ENCODE assay signal across 25 mouse cellular contexts in the genomic region with DNA sequence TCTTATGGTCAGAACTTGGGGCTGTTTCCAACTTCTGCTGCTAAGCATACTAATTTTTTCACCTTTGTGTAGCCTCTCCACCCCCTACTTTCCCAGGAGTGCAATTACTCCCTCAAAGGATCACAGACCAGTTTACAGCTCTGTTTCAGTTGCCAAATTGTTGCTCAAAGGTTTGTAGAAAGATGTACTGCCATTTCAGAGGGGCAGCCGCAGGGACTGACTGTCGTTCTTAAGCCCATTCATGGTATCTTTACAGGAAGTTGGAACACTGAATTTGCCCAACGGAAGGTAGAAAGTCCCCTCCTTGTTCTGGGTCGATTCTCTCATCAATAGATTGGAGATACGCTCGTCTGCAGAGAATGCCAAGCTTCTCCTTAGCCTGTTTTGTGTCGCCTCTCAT. TPM values are rescaled to one million over a fixed set of nuclear protein-coding genes. Genes with fewer than 3 reads are reported as not detected.
A peak's percentile ranks its signal among the peaks of the same experiment; 100 is the strongest.
DNase-seq lines count a peak whose midpoint lies in the region; ATAC-seq lines count a peak whose summit lies in the region.
"Had no signal": no experiment of that assay in that cellular context is flagged by ENCODE, and none has a peak within 500 bp of the region (broad histone marks: within the 10 kb centered on the region; RNA-seq: fewer than 3 reads in every experiment).

No protein-coding gene starts in this region.

- H3K4me2 ChIP-seq in liver, embryonic 11.5 days = no peak overlapping the region
- H3K4me2 ChIP-seq in liver, embryonic 13.5 days = no peak overlapping the region
- H3K4me2 ChIP-seq: embryonic facial prominence, embryonic 15.5 days; hindbrain, embryonic 15.5 days; limb, embryonic 15.5 days; midbrain, embryonic 15.5 days had no signal

- H3K27ac ChIP-seq in liver, embryonic 11.5 days (ENCODE audit: low read depth, low read length) = peak overlapping the region; percentile 50
- H3K27ac ChIP-seq in liver, embryonic 13.5 days = peak overlapping the region; percentile 94
- H3K27ac ChIP-seq in macrophage = peak overlapping the region; percentile 95
- H3K27ac ChIP-seq in forebrain, embryonic 10.5 days = no peak overlapping the region
- H3K27ac ChIP-seq: embryonic facial prominence, embryonic 10.5 days; embryonic facial prominence, embryonic 15.5 days; hindbrain, embryonic 10.5 days; hindbrain, embryonic 15.5 days; limb, embryonic 10.5 days; limb, embryonic 15.5 days; midbrain, embryonic 15.5 days had no signal

- H3K9me3 ChIP-seq in liver, embryonic 11.5 days (ENCODE audit: control insufficient read depth, low read length) = no peaks in the 10 kb centered on the region
- H3K9me3 ChIP-seq in liver, embryonic 13.5 days (replicated peaks) = no peaks in the 10 kb centered on the region
- no peaks in the 10 kb centered on the region for H3K9me3 ChIP-seq in forebrain, embryonic 10.5 days
- H3K9me3 ChIP-seq: embryonic facial prominence, embryonic 10.5 days; embryonic facial prominence, embryonic 15.5 days; hindbrain, embryonic 10.5 days; hindbrain, embryonic 15.5 days; limb, embryonic 10.5 days; limb, embryonic 15.5 days; midbrain, embryonic 15.5 days had no signal

- H3K4me1 ChIP-seq in liver, embryonic 11.5 days (replicated peaks; ENCODE audit: control insufficient read depth, insufficient read depth, low read length) = peaks cover 31% of the 10 kb centered on the region
- H3K4me1 ChIP-seq in liver, embryonic 13.5 days (replicated peaks) = peaks cover 60% of the 10 kb centered on the region
- H3K4me1 ChIP-seq in forebrain, embryonic 10.5 days = no peaks in the 10 kb centered on the region
- H3K4me1 ChIP-seq: embryonic facial prominence, embryonic 10.5 days; embryonic facial prominence, embryonic 15.5 days; hindbrain, embryonic 10.5 days; hindbrain, embryonic 15.5 days; limb, embryonic 10.5 days; limb, embryonic 15.5 days; midbrain, embryonic 15.5 days had no signal

- no peaks in the 10 kb centered on the region for H3K36me3 ChIP-seq in liver, embryonic 11.5 days (ENCODE audit: control insufficient read depth, insufficient read depth, low read length)
- no peaks in the 10 kb centered on the region for H3K36me3 ChIP-seq in liver, embryonic 13.5 days
- no peaks in the 10 kb centered on the region for H3K36me3 ChIP-seq in macrophage (ENCODE audit: inconsistent target)
- no peaks in the 10 kb centered on the region for H3K36me3 ChIP-seq in forebrain, embryonic 10.5 days (replicated peaks)
- H3K36me3 ChIP-seq: embryonic facial prominence, embryonic 10.5 days; embryonic facial prominence, embryonic 15.5 days; hindbrain, embryonic 10.5 days; hindbrain, embryonic 15.5 days; limb, embryonic 10.5 days; limb, embryonic 15.5 days; midbrain, embryonic 15.5 days had no signal

- H3K9ac ChIP-seq in liver, embryonic 11.5 days (ENCODE audit: low read depth, low read length) = no peak overlapping the region
- H3K9ac ChIP-seq in liver, embryonic 13.5 days = no peak overlapping the region
- H3K9ac ChIP-seq: embryonic facial prominence, embryonic 15.5 days; hindbrain, embryonic 15.5 days; limb, embryonic 15.5 days; midbrain, embryonic 15.5 days had no signal

- no peak overlapping the region for H3K4me3 ChIP-seq in liver, embryonic 11.5 days (ENCODE audit: low read depth, low read length)
- H3K4me3 ChIP-seq in liver, embryonic 13.5 days (replicated peaks) = no peak overlapping the region
- H3K4me3 ChIP-seq in macrophage (ENCODE audit: inconsistent target) = no peak overlapping the region
- H3K4me3 ChIP-seq in forebrain, embryonic 10.5 days = no peak overlapping the region
- H3K4me3 ChIP-seq: embryonic facial prominence, embryonic 10.5 days; embryonic facial prominence, embryonic 15.5 days; hindbrain, embryonic 10.5 days; hindbrain, embryonic 15.5 days; limb, embryonic 10.5 days; limb, embryonic 15.5 days; midbrain, embryonic 15.5 days had no signal

- H3K27me3 ChIP-seq in liver, embryonic 11.5 days (replicated peaks; ENCODE audit: control insufficient read depth, insufficient read depth, low read length) = no peaks in the 10 kb centered on the region
- no peaks in the 10 kb centered on the region for H3K27me3 ChIP-seq in liver, embryonic 13.5 days
- H3K27me3 ChIP-seq in forebrain, embryonic 10.5 days (ENCODE audit: poor library complexity, severe bottlenecking) = no peaks in the 10 kb centered on the region
- H3K27me3 ChIP-seq: embryonic facial prominence, embryonic 15.5 days; hindbrain, embryonic 15.5 days; limb, embryonic 15.5 days; midbrain, embryonic 15.5 days had no signal

- H3K79me2 ChIP-seq in macrophage (ENCODE audit: inconsistent target) = no peaks in the 10 kb centered on the region

- DNase-seq in liver, embryonic 11.5 days (ENCODE audit: low spot score) = peak; percentile 26
- no peak for DNase-seq in liver
- peak; percentile 97 for DNase-seq in fat pad, adult 2 months (ENCODE audit: extremely low read depth, low read depth, low spot score)
- no peak for DNase-seq in liver, embryonic 13.5 days
- no peak for DNase-seq in forebrain, embryonic 10.5 days (ENCODE audit: extremely low spot score, low spot score)
- DNase-seq in kidney, postnatal 14 days = no peak
- DNase-seq in urinary bladder, postnatal 25 days (ENCODE audit: low spot score) = no peak
- DNase-seq: adrenal gland, adult 2 months; adrenal gland, postnatal 36 days; B cell, adult 2 months; cerebellum, postnatal 14 days; kidney, adult 11 months; kidney, postnatal 25 days; layer of hippocampus, postnatal 36 days; lung, postnatal 36 days had no signal

- WGBS in liver, embryonic 11.5 days = 70% methylated on average over 7 of the region's 7 CpGs
- 64% methylated on average over 7 of the region's 7 CpGs for WGBS in liver, embryonic 13.5 days (ENCODE audit: insufficient replicate concordance)
- WGBS in macrophage (ENCODE audit: missing documents) = 82% methylated on average over 7 of the region's 7 CpGs
- 89% methylated on average over 7 of the region's 7 CpGs for WGBS in forebrain, embryonic 10.5 days

- ATAC-seq in liver, embryonic 11.5 days (replicated peaks; ENCODE audit: low FRiP score) = no peak
- ATAC-seq in liver, embryonic 13.5 days (ENCODE audit: low read depth) = no peak
- ATAC-seq: forebrain, embryonic 16.5 days; inflammation-experienced regulatory T-cells, adult 6 months; midbrain, embryonic 15.5 days had no signal

RNA-seq across cellular contexts. Expression of a gene that starts 11.3 kb away (rescaled TPM):
- polyA plus RNA-seq in liver, embryonic 11.5 days (2014; fragmentation: Nextera tagmentation; extraction: Ambion mirVana) = 113 and 121 TPM in 2 replicates
- polyA plus RNA-seq in liver, embryonic 13.5 days (2015; fragmentation: Nextera tagmentation; extraction: Ambion mirVana) = 60.2 and 77.5 TPM in 2 replicates
- 10 to 100 TPM in 17 of 26 experiments, 1 to 10 TPM in 9; 1.8 to 88.5 (median 20.6) TPM for total RNA-seq in macrophage (2018; cell fraction: chromatin; rRNA removed)
- total RNA-seq in macrophage (2018; cell fraction: cytosol; rRNA removed) = 100 to 1,000 TPM in 19 of 26 experiments, 10 to 100 TPM in 7; 60.5 to 162 (median 111) TPM
- 100 to 1,000 TPM in 6 of 26 experiments, 10 to 100 TPM in 19, 1 to 10 TPM in 1; 7.6 to 131 (median 53.2) TPM for total RNA-seq in macrophage (2018; cell fraction: nucleus; rRNA removed)
- polyA plus RNA-seq in macrophage (2018) = 63.4 to 93.5 TPM (median 74.9 TPM) in 3 replicates
- 171 and 180 TPM in 2 replicates for polyA plus RNA-seq in forebrain, embryonic 10.5 days (2016; fragmentation: Nextera tagmentation; extraction: Ambion mirVana)

RNA-seq across cellular contexts. Expression of a gene that starts 32.5 kb away (rescaled TPM):
- polyA plus RNA-seq in liver, embryonic 11.5 days (2014; fragmentation: Nextera tagmentation; extraction: Ambion mirVana) = 472 and 478 TPM in 2 replicates
- 332 and 375 TPM in 2 replicates for polyA plus RNA-seq in liver, embryonic 13.5 days (2015; fragmentation: Nextera tagmentation; extraction: Ambion mirVana)
- total RNA-seq in macrophage (2018; cell fraction: chromatin; rRNA removed) = 10 to 100 TPM in 25 of 26 experiments, 1 to 10 TPM in 1; 6.3 to 45.1 (median 23.2) TPM
- 100 to 1,000 TPM in 7 of 26 experiments, 10 to 100 TPM in 19; 69.4 to 116 (median 93.9) TPM for total RNA-seq in macrophage (2018; cell fraction: cytosol; rRNA removed)
- 10 to 100 TPM; 12.3 to 48.6 (median 32.6) TPM for total RNA-seq in macrophage (2018; cell fraction: nucleus; rRNA removed)
- polyA plus RNA-seq in macrophage (2018) = 135 to 169 TPM (median 137 TPM) in 3 replicates
- polyA plus RNA-seq in forebrain, embryonic 10.5 days (2016; fragmentation: Nextera tagmentation; extraction: Ambion mirVana) = 362 and 373 TPM in 2 replicates

RNA-seq across cellular contexts. Expression of a gene that starts 32.6 kb away (rescaled TPM):
- 215 and 236 TPM in 2 replicates for polyA plus RNA-seq in liver, embryonic 11.5 days (2014; fragmentation: Nextera tagmentation; extraction: Ambion mirVana)
- 190 and 208 TPM in 2 replicates for polyA plus RNA-seq in liver, embryonic 13.5 days (2015; fragmentation: Nextera tagmentation; extraction: Ambion mirVana)
- 1 to 10 TPM; 1.0 to 6.2 (median 2.4) TPM for total RNA-seq in macrophage (2018; cell fraction: chromatin; rRNA removed)
- 10 to 100 TPM; 13.9 to 28.0 (median 21.1) TPM for total RNA-seq in macrophage (2018; cell fraction: cytosol; rRNA removed)
- total RNA-seq in macrophage (2018; cell fraction: nucleus; rRNA removed) = 10 to 100 TPM in 16 of 26 experiments, 1 to 10 TPM in 10; 3.5 to 35.0 (median 11.2) TPM
- 13.8 to 52.7 TPM (median 20.3 TPM) in 3 replicates for polyA plus RNA-seq in macrophage (2018)
- 215 and 218 TPM in 2 replicates for polyA plus RNA-seq in forebrain, embryonic 10.5 days (2016; fragmentation: Nextera tagmentation; extraction: Ambion mirVana)

Comparison
In these comparisons a context has a peak if more than half of its experiments do, and no peak if none do; other contexts are left out.
1. DNase-seq: peak in liver, embryonic 11.5 days (single experiment) and fat pad, adult 2 months (single experiment); none in liver (single experiment), liver, embryonic 13.5 days (single experiment), forebrain, embryonic 10.5 days (single experiment), kidney, postnatal 14 days (single experiment) and urinary bladder, postnatal 25 days (single experiment).